Mouse (Mus musculus): ENCODE data around the gene Aurkb.

- no peak for TF ChIP-seq MAX (IDR thresholded peaks at IDR 0.05; ENCODE audit: low read depth)
- TF ChIP-seq POLR2AphosphoS2 (IDR thresholded peaks at IDR 0.05; ENCODE audit: insufficient read length, low read depth) = no peak
- TF ChIP-seq POLR2A (IDR thresholded peaks at IDR 0.05; ENCODE audit: insufficient read length, low read depth) = no peak
- no peak for TF ChIP-seq MYOD1 (IDR thresholded peaks at IDR 0.05; ENCODE audit: control insufficient read depth in 1 of 3, insufficient read length in 2 of 3, low read depth in 2 of 3)
- TF ChIP-seq USF1 (IDR thresholded peaks at IDR 0.05; ENCODE audit: low read depth) = no peak
- TF ChIP-seq SRF (IDR thresholded peaks at IDR 0.05; ENCODE audit: control insufficient read depth, insufficient read length, low read depth) = no peak
- no peak for TF ChIP-seq TCF12 (IDR thresholded peaks at IDR 0.05; ENCODE audit: insufficient read depth, poor library complexity, severe bottlenecking)
- no peak for TF ChIP-seq TCF3 (IDR thresholded peaks at IDR 0.05; ENCODE audit: insufficient read length, low read depth)
- TF ChIP-seq CEBPB (IDR thresholded peaks at IDR 0.05; ENCODE audit: insufficient read depth, poor library complexity, severe bottlenecking) = no peak
- TF ChIP-seq E2F4 (IDR thresholded peaks at IDR 0.05; ENCODE audit: insufficient read depth) = no peak
These were observed 35.9 kb upstream of the Aurkb start for GRCm38 (mm10) chr11:69009508-69009907.

All from myocyte (in vitro differentiated cells).